Mouse (Mus musculus): ENCODE data around the gene Hrh1. TPM values are rescaled to one million over a fixed set of nuclear protein-coding genes. Genes with fewer than 3 reads are reported as not detected.

Gene Hrh1
- polyA plus RNA-seq, 1 experiment from 2014 or later = 0.24 TPM

- no peak overlapping the region for H3K4me2 ChIP-seq (replicated peaks)
- no peak overlapping the region for H3K27ac ChIP-seq
- H3K4me1 ChIP-seq = no peaks in the 10 kb centered on the region
- 0 out of 2 replicates have a peak, but pooled peaks cover 3% of the 10 kb centered on the region for H3K27me3 ChIP-seq (replicated peaks)
- no peak for ATAC-seq (ENCODE audit: low FRiP score, low read depth)
- H3K4me3 ChIP-seq = no peak overlapping the region
- no peak overlapping the region for H3K9ac ChIP-seq
- no peaks in the 10 kb centered on the region for H3K9me3 ChIP-seq
- no peaks in the 10 kb centered on the region for H3K36me3 ChIP-seq
- WGBS = 82% methylated on average over 2 of the region's 2 CpGs
Observed at GRCm38 (mm10) chr6:114390129-114390528, 7.6 kb upstream of the Hrh1 start.

- H3K27me3 ChIP-seq (replicated peaks) = peaks cover 47% of the 10 kb centered on the region
- H3K9me3 ChIP-seq = no peaks in the 10 kb centered on the region
- peaks cover 17% of the 10 kb centered on the region for H3K4me1 ChIP-seq
- no peak overlapping the region for H3K4me3 ChIP-seq
- no peak overlapping the region for H3K27ac ChIP-seq
- no peak overlapping the region for H3K4me2 ChIP-seq (replicated peaks)
- H3K9ac ChIP-seq = no peak overlapping the region
- ATAC-seq (ENCODE audit: low FRiP score, low read depth) = no peak
- H3K36me3 ChIP-seq = no peaks in the 10 kb centered on the region
- 74% methylated on average over 4 of the region's 4 CpGs for WGBS
Observed at GRCm38 (mm10) chr6:114394982-114395381, 2.8 kb upstream of the Hrh1 start.

- Histone ChIP-seq H3K4me2 (replicated peaks) (no peak overlapping the region), H3K4me3 (no peak overlapping the region), H3K4me1 (peaks cover 17% of the 10 kb centered on the region), H3K27ac (no peak overlapping the region), H3K27me3 (replicated peaks) (peaks cover 51% of the 10 kb centered on the region), H3K36me3 (no peaks in the 10 kb centered on the region), H3K9me3 (no peaks in the 10 kb centered on the region), H3K9ac (no peak overlapping the region)
- WGBS = 71% methylated on average over 4 of the region's 4 CpGs
- ATAC-seq (ENCODE audit: low FRiP score, low read depth) = no peak
Observed at GRCm38 (mm10) chr6:114396605-114397004, 1.1 kb upstream of the Hrh1 start.

GRCm38 (mm10) chr6:114397280-114397679, 456 bp upstream of the Hrh1 start:
- Histone ChIP-seq H3K9ac (peak overlapping the region; percentile 51; the same call in 1 of the 2 replicates), H3K36me3 (no peaks in the 10 kb centered on the region), H3K27me3 (replicated peaks) (peaks cover 54% of the 10 kb centered on the region), H3K27ac (no peak overlapping the region), H3K4me3 (peak overlapping the region; percentile 48), H3K4me1 (peaks cover 17% of the 10 kb centered on the region), H3K9me3 (no peaks in the 10 kb centered on the region), H3K4me2 (replicated peaks) (peak overlapping the region; percentile 99)
- 3% methylated on average over 11 of the region's 11 CpGs for WGBS
- ATAC-seq (ENCODE audit: low FRiP score, low read depth) = no peak

- Histone ChIP-seq H3K4me3 (peak overlapping the region; percentile 48), H3K9ac (no peak overlapping the region), H3K36me3 (no peaks in the 10 kb centered on the region), H3K9me3 (no peaks in the 10 kb centered on the region), H3K27me3 (replicated peaks) (peaks cover 54% of the 10 kb centered on the region), H3K27ac (no peak overlapping the region), H3K4me2 (replicated peaks) (peak overlapping the region; percentile 99), H3K4me1 (peaks cover 17% of the 10 kb centered on the region)
- peak; percentile 62; the same call in 1 of the 2 replicates for ATAC-seq (ENCODE audit: low FRiP score, low read depth)
- 6% methylated on average over 9 of the region's 9 CpGs for WGBS
Observed at GRCm38 (mm10) chr6:114398626-114399025, 890 bp downstream of the Hrh1 start.

- peaks cover 49% of the 10 kb centered on the region for H3K27me3 ChIP-seq (replicated peaks)
Observed at GRCm38 (mm10) chr6:114400387-114400786, 2.7 kb downstream of the Hrh1 start.

GRCm38 (mm10) chr6:114400841-114401240, 3.1 kb downstream of the Hrh1 start:
- 53% methylated on average over 8 of the region's 8 CpGs for WGBS
- no peaks in the 10 kb centered on the region for H3K36me3 ChIP-seq
- no peak for ATAC-seq (ENCODE audit: low FRiP score, low read depth)
- no peak overlapping the region for H3K4me2 ChIP-seq (replicated peaks)
- H3K4me1 ChIP-seq = peaks cover 17% of the 10 kb centered on the region
- H3K27ac ChIP-seq = no peak overlapping the region
- H3K9me3 ChIP-seq = no peaks in the 10 kb centered on the region
- H3K27me3 ChIP-seq (replicated peaks) = peaks cover 45% of the 10 kb centered on the region
- no peak overlapping the region for H3K9ac ChIP-seq
- H3K4me3 ChIP-seq = no peak overlapping the region

More at GRCm38 (mm10) chr6:114400387-114400786, 2.7 kb downstream of the Hrh1 start:
- Histone ChIP-seq H3K4me3 (no peak overlapping the region), H3K4me2 (replicated peaks) (no peak overlapping the region), H3K27ac (no peak overlapping the region), H3K36me3 (no peaks in the 10 kb centered on the region), H3K4me1 (peaks cover 17% of the 10 kb centered on the region), H3K9me3 (no peaks in the 10 kb centered on the region), H3K9ac (no peak overlapping the region)
- WGBS = 76% methylated on average over 10 of the region's 10 CpGs
- ATAC-seq (ENCODE audit: low FRiP score, low read depth) = no peak

GRCm38 (mm10) chr6:114402161-114402560, 4.4 kb downstream of the Hrh1 start:
- peaks cover 34% of the 10 kb centered on the region for H3K27me3 ChIP-seq (replicated peaks)
- WGBS = 92% methylated on average over 2 of the region's 2 CpGs

GRCm38 (mm10) chr6:114403632-114404031, 5.9 kb downstream of the Hrh1 start:
- Histone ChIP-seq H3K9ac (no peak overlapping the region), H3K4me1 (no peaks in the 10 kb centered on the region), H3K4me3 (no peak overlapping the region), H3K4me2 (replicated peaks) (no peak overlapping the region), H3K27ac (no peak overlapping the region), H3K36me3 (no peaks in the 10 kb centered on the region), H3K27me3 (replicated peaks) (peaks cover 23% of the 10 kb centered on the region), H3K9me3 (no peaks in the 10 kb centered on the region)
- 39% methylated on average over 8 of the region's 8 CpGs for WGBS
- ATAC-seq (ENCODE audit: low FRiP score, low read depth) = no peak

More at GRCm38 (mm10) chr6:114402161-114402560, 4.4 kb downstream of the Hrh1 start:
- H3K36me3 ChIP-seq = no peaks in the 10 kb centered on the region
- ATAC-seq (ENCODE audit: low FRiP score, low read depth) = no peak
- H3K4me1 ChIP-seq = peaks cover 14% of the 10 kb centered on the region
- no peak overlapping the region for H3K9ac ChIP-seq
- no peaks in the 10 kb centered on the region for H3K9me3 ChIP-seq
- no peak overlapping the region for H3K27ac ChIP-seq
- no peak overlapping the region for H3K4me2 ChIP-seq (replicated peaks)
- no peak overlapping the region for H3K4me3 ChIP-seq

GRCm38 (mm10) chr6:114404128-114404527, 6.4 kb downstream of the Hrh1 start:
- Histone ChIP-seq H3K4me2 (replicated peaks) (no peak overlapping the region), H3K27ac (no peak overlapping the region), H3K27me3 (replicated peaks) (peaks cover 19% of the 10 kb centered on the region), H3K36me3 (no peaks in the 10 kb centered on the region), H3K4me1 (no peaks in the 10 kb centered on the region), H3K9ac (no peak overlapping the region), H3K4me3 (no peak overlapping the region), H3K9me3 (no peaks in the 10 kb centered on the region)
- WGBS = 64% methylated on average over 5 of the region's 5 CpGs
- no peak for ATAC-seq (ENCODE audit: low FRiP score, low read depth)

- Histone ChIP-seq H3K4me1 (no peaks in the 10 kb centered on the region), H3K27ac (no peak overlapping the region), H3K9ac (no peak overlapping the region), H3K4me2 (replicated peaks) (no peak overlapping the region), H3K9me3 (no peaks in the 10 kb centered on the region), H3K4me3 (no peak overlapping the region), H3K36me3 (no peaks in the 10 kb centered on the region), H3K27me3 (replicated peaks) (peaks cover 13% of the 10 kb centered on the region; the same call in 1 of the 2 replicates)
- WGBS = 77% methylated on average over 7 of the region's 7 CpGs
- no peak for ATAC-seq (ENCODE audit: low FRiP score, low read depth)
Observed at GRCm38 (mm10) chr6:114404774-114405468, 7.2 kb downstream of the Hrh1 start.

- Histone ChIP-seq H3K27me3 (replicated peaks) (peaks cover 11% of the 10 kb centered on the region; the same call in 1 of the 2 replicates), H3K9ac (no peak overlapping the region), H3K9me3 (no peaks in the 10 kb centered on the region), H3K4me1 (no peaks in the 10 kb centered on the region), H3K4me2 (replicated peaks) (no peak overlapping the region), H3K4me3 (no peak overlapping the region), H3K27ac (no peak overlapping the region), H3K36me3 (no peaks in the 10 kb centered on the region)
- no peak for ATAC-seq (ENCODE audit: low FRiP score, low read depth)
- WGBS = 35% methylated on average over 1 of the region's 1 CpGs
Observed at GRCm38 (mm10) chr6:114406634-114407033, 8.9 kb downstream of the Hrh1 start.

- no peak overlapping the region for H3K9ac ChIP-seq
- no peak overlapping the region for H3K27ac ChIP-seq
- WGBS = 84% methylated on average over 7 of the region's 7 CpGs
- H3K4me3 ChIP-seq = no peak overlapping the region
- 0 out of 2 replicates have a peak, but pooled peaks cover 8% of the 10 kb centered on the region for H3K27me3 ChIP-seq (replicated peaks)
- no peaks in the 10 kb centered on the region for H3K9me3 ChIP-seq
- no peaks in the 10 kb centered on the region for H3K36me3 ChIP-seq
- no peaks in the 10 kb centered on the region for H3K4me1 ChIP-seq
- H3K4me2 ChIP-seq (replicated peaks) = no peak overlapping the region
- ATAC-seq (ENCODE audit: low FRiP score, low read depth) = no peak
Observed at GRCm38 (mm10) chr6:114407049-114407448, 9.3 kb downstream of the Hrh1 start.

Data from neural tube, embryonic 12.5 days (tissue).